Mouse (Mus musculus) MEL (cell line): ENCODE data around the gene Etfa. TPM values are rescaled to one million over a fixed set of nuclear protein-coding genes. Genes with fewer than 3 reads are reported as not detected.

Experiments used
- DNase-seq: peaks from one replicate; pipeline ENCODE4 v3.0.0; 2011; ENCODE audit warnings: low read depth, low spot score
- H3K27ac ChIP-seq: 2 replicates; pipeline ENCODE4 v1.5.1; 2012; ENCODE audit warnings: low read depth, mild to moderate bottlenecking, control low read depth, low read length, moderate library complexity; ENCODE audit not compliant: control insufficient read depth
- H3K27me3 ChIP-seq, 2 experiments: fragments of 150-350 bp in 1 of 2; sonication (generic) in 1 of 2; 2 replicates each; pipeline ENCODE4 v1.6.1; 2012; ENCODE audit warnings: low read length in 2 of 2, mild to moderate bottlenecking in 2 of 2, improper control_type of control experiment in 1 of 2, moderate library complexity in 1 of 2; ENCODE audit not compliant: insufficient read depth in 2 of 2, control insufficient read depth in 1 of 2
- H3K36me3 ChIP-seq, 2 experiments: 2 replicates each; pipeline ENCODE4 v1.6.1; 2012 to 2014; ENCODE audit warnings: low read length in 2 of 2, improper control_type of control experiment in 1 of 2, inconsistent platforms in 1 of 2, mild to moderate bottlenecking in 1 of 2; ENCODE audit not compliant: insufficient read depth in 2 of 2, control insufficient read depth in 1 of 2
- H3K4me1 ChIP-seq, 2 experiments: fragments of 150-350 bp in 1 of 2; sonication (generic) in 1 of 2; 2 replicates each; pipeline ENCODE4 v1.6.1; 2012; ENCODE audit warnings: low read length in 2 of 2, improper control_type of control experiment in 1 of 2, mild to moderate bottlenecking in 1 of 2; ENCODE audit not compliant: insufficient read depth in 2 of 2, control insufficient read depth in 1 of 2
- H3K4me3 ChIP-seq, 2 experiments: fragments of 150-350 bp in 1 of 2; sonication (generic) in 1 of 2; 2 replicates each; pipeline ENCODE4 v1.5.1; 2012; ENCODE audit warnings: low read depth in 2 of 2, low read length in 2 of 2, mild to moderate bottlenecking in 2 of 2, moderate library complexity in 2 of 2, control low read depth in 1 of 2, improper control_type of control experiment in 1 of 2; ENCODE audit not compliant: control insufficient read depth in 1 of 2, insufficient read depth in 1 of 2
- H3K79me2 ChIP-seq: 2 replicates; pipeline ENCODE4 v1.6.1; 2012; ENCODE audit warnings: mild to moderate bottlenecking, low read length, moderate library complexity; ENCODE audit not compliant: control insufficient read depth, poor library complexity, insufficient read depth
- H3K9ac ChIP-seq: 2 replicates; pipeline ENCODE4 v1.6.1; 2012; ENCODE audit warnings: low read depth, mild to moderate bottlenecking, control low read depth, low read length, moderate library complexity; ENCODE audit not compliant: control insufficient read depth, poor library complexity, severe bottlenecking
- H3K9me3 ChIP-seq: fragments of 150-350 bp; sonication (generic); replicated peaks from 2 replicates; pipeline ENCODE4 v1.6.1; 2012; ENCODE audit warnings: mild to moderate bottlenecking, low read length, improper control_type of control experiment, moderate library complexity; ENCODE audit not compliant: insufficient read depth
- CHD2 ChIP-seq: IDR thresholded peaks from 2 replicates; pipeline ENCODE4 v1.6.1; 2011; ENCODE audit warnings: low read length, improper control_type of control experiment
- CTCF ChIP-seq, 3 experiments: IDR thresholded peaks in 2 of 3; conservative IDR thresholded peaks in 1 of 3; 2 replicates each; pipeline ENCODE4 v1.5.1; 2011 to 2012; ENCODE audit warnings: low read length in 3 of 3, low read depth in 2 of 3, mild to moderate bottlenecking in 2 of 3, improper control_type of control experiment in 1 of 3, inconsistent platforms in 1 of 3, mixed read lengths in 1 of 3, moderate library complexity in 1 of 3; ENCODE audit not compliant: control insufficient read depth in 1 of 3, insufficient read depth in 1 of 3, poor library complexity in 1 of 3, severe bottlenecking in 1 of 3
- E2F4 ChIP-seq: IDR thresholded peaks from 2 replicates; pipeline ENCODE4 v1.6.1; 2011; ENCODE audit warnings: low read depth, low read length, improper control_type of control experiment, borderline replicate concordance
- ELF1 ChIP-seq: IDR thresholded peaks from 2 replicates; pipeline ENCODE4 v1.6.1; 2014; ENCODE audit warnings: low read depth, mild to moderate bottlenecking, inconsistent platforms, low read length, improper control_type of control experiment, moderate library complexity
- EP300 ChIP-seq, 2 experiments: IDR thresholded peaks; 2 replicates each; pipeline ENCODE4 v1.6.1; 2011; ENCODE audit warnings: improper control_type of control experiment in 2 of 2, low read length in 2 of 2, low read depth in 1 of 2, mild to moderate bottlenecking in 1 of 2
- ETS1 ChIP-seq: IDR thresholded peaks from 2 replicates; pipeline ENCODE4 v1.6.1; 2012; ENCODE audit warnings: low read depth, mild to moderate bottlenecking, inconsistent platforms, low read length, improper control_type of control experiment, moderate library complexity
- GABPA ChIP-seq: IDR thresholded peaks from 2 replicates; pipeline ENCODE4 v1.6.1; 2012; ENCODE audit warnings: low read depth, mild to moderate bottlenecking, inconsistent platforms, low read length, improper control_type of control experiment, moderate library complexity
- GATA1 ChIP-seq: IDR thresholded peaks from 2 replicates; pipeline ENCODE4 v1.6.1; 2011; ENCODE audit warnings: low read depth, low read length, improper control_type of control experiment
- HCFC1 ChIP-seq: IDR thresholded peaks from 2 replicates; pipeline ENCODE4 v1.6.1; 2012; ENCODE audit warnings: low read depth, mild to moderate bottlenecking, inconsistent platforms, low read length, improper control_type of control experiment, moderate library complexity
- KAT2A ChIP-seq: conservative IDR thresholded peaks from 2 replicates; pipeline ENCODE4 v1.6.1; 2012; ENCODE audit warnings: low read depth, low read length, improper control_type of control experiment, inconsistent platforms
- MAFK ChIP-seq: IDR thresholded peaks from 2 replicates; pipeline ENCODE4 v1.6.1; 2011; ENCODE audit warnings: low read depth, mild to moderate bottlenecking, low read length, improper control_type of control experiment, borderline replicate concordance
- MAX ChIP-seq: IDR thresholded peaks from 2 replicates; pipeline ENCODE4 v1.6.1; 2011; ENCODE audit warnings: low read length, improper control_type of control experiment
- MEF2A ChIP-seq: IDR thresholded peaks from 2 replicates; pipeline ENCODE4 v1.6.1; 2014; ENCODE audit warnings: low read depth, mild to moderate bottlenecking, inconsistent platforms, low read length, improper control_type of control experiment; ENCODE audit not compliant: poor library complexity, insufficient replicate concordance, severe bottlenecking; ENCODE audit errors: extremely low read depth
- MXI1 ChIP-seq: IDR thresholded peaks from 2 replicates; pipeline ENCODE4 v1.6.1; 2011; ENCODE audit warnings: mild to moderate bottlenecking, low read depth, low read length, improper control_type of control experiment
- MYB ChIP-seq: IDR thresholded peaks from 2 replicates; pipeline ENCODE4 v1.6.1; 2011; ENCODE audit warnings: mild to moderate bottlenecking, low read depth, low read length, improper control_type of control experiment
- NELFE ChIP-seq: IDR thresholded peaks from 2 replicates; pipeline ENCODE4 v1.6.1; 2011; ENCODE audit warnings: low read depth, low read length, improper control_type of control experiment
- NRF1 ChIP-seq: IDR thresholded peaks from 2 replicates; pipeline ENCODE4 v1.6.1; 2014; ENCODE audit warnings: low read depth, mild to moderate bottlenecking, inconsistent platforms, low read length, improper control_type of control experiment, moderate library complexity; ENCODE audit not compliant: poor library complexity, insufficient read depth, severe bottlenecking
- POLR2A ChIP-seq, 2 experiments: IDR thresholded peaks; 2 replicates each; pipeline ENCODE4 v1.6.1; 2011 to 2012; ENCODE audit warnings: low read length in 2 of 2, mild to moderate bottlenecking in 2 of 2, control low read depth in 1 of 2, improper control_type of control experiment in 1 of 2, low read depth in 1 of 2, moderate library complexity in 1 of 2; ENCODE audit not compliant: control insufficient read depth in 1 of 2, insufficient read depth in 1 of 2, poor library complexity in 1 of 2
- POLR2AphosphoS2 ChIP-seq: IDR thresholded peaks from 2 replicates; pipeline ENCODE4 v1.6.1; 2011; ENCODE audit warnings: low read length, improper control_type of control experiment
- POLR2AphosphoS5 ChIP-seq: IDR thresholded peaks from 2 replicates; pipeline ENCODE4 v1.6.1; 2012; ENCODE audit warnings: low read depth, borderline replicate concordance, mild to moderate bottlenecking, inconsistent platforms, low read length, moderate library complexity, mixed read lengths
- SMC3 ChIP-seq: IDR thresholded peaks from 2 replicates; pipeline ENCODE4 v1.6.1; 2011; ENCODE audit warnings: low read depth, low read length, improper control_type of control experiment
- TAL1 ChIP-seq: IDR thresholded peaks from 2 replicates; pipeline ENCODE4 v1.6.1; 2012; ENCODE audit warnings: mild to moderate bottlenecking, inconsistent platforms, low read length, moderate library complexity, mixed read lengths
- TBP ChIP-seq: IDR thresholded peaks from 2 replicates; pipeline ENCODE4 v1.8.0; 2011; ENCODE audit warnings: low read depth, low read length, improper control_type of control experiment
- TCF12 ChIP-seq: IDR thresholded peaks from 2 replicates; pipeline ENCODE4 v1.6.1; 2014; ENCODE audit warnings: low read depth, mild to moderate bottlenecking, inconsistent platforms, low read length, improper control_type of control experiment, moderate library complexity
- USF2 ChIP-seq, 2 experiments: IDR thresholded peaks; 2 replicates each; pipeline ENCODE4 v1.6.1; 2011 to 2012; ENCODE audit warnings: improper control_type of control experiment in 2 of 2, low read length in 2 of 2, borderline replicate concordance in 1 of 2, inconsistent platforms in 1 of 2, low read depth in 1 of 2, mild to moderate bottlenecking in 1 of 2; ENCODE audit not compliant: insufficient read depth in 1 of 2
- ZKSCAN1 ChIP-seq: IDR thresholded peaks from 2 replicates; pipeline ENCODE4 v1.6.1; 2012; ENCODE audit warnings: low read depth, mild to moderate bottlenecking, inconsistent platforms, low read length, improper control_type of control experiment, moderate library complexity
- ZNF384 ChIP-seq: IDR thresholded peaks from 2 replicates; pipeline ENCODE4 v1.6.1; 2012; ENCODE audit warnings: low read depth, mild to moderate bottlenecking, inconsistent platforms, low read length, improper control_type of control experiment
- polyA plus RNA-seq, 2 experiments: library from polyadenylated mRNA; stranded (reverse) in 1 of 2; unstranded in 1 of 2; fragments of >175 nt in 1 of 2; fragments of >200 nt in 1 of 2; gene quantifications; 2 replicates each; pipeline versions ENCODE4 v1.2.1 to v1.2.4; 2012; ENCODE audit warnings: low replicate concordance in 2 of 2, low read depth in 1 of 2; ENCODE audit not compliant: insufficient read length in 2 of 2, insufficient read depth in 1 of 2, missing spikeins in 1 of 2
- total RNA-seq: library from RNA; depleted of rRNA; stranded (reverse); fragments of 300-350 nt; gene quantifications from 2 replicates; pipeline ENCODE4 v1.2.3, GENCODE M21; 2012

The Etfa gene
- total and polyA plus RNA-seq, 3 experiments = 37.5 to 126 TPM; not detected in 1

GRCm38 (mm10) chr9:55541681-55542365 lies 29.8 kb upstream of the Etfa start:
- H3K4me3 ChIP-seq = no peak overlapping the region
- no peaks in the 10 kb centered on the region for H3K4me1 ChIP-seq
- H3K79me2 ChIP-seq = no peaks in the 10 kb centered on the region
- H3K9me3 ChIP-seq = no peaks in the 10 kb centered on the region
- TF ChIP-seq CTCF (IDR thresholded peaks at IDR 0.05 in 2 of 3, conservative IDR thresholded peaks at IDR 0.05 in 1 of 3; ENCODE audit: control insufficient read depth in 1 of 3, insufficient read depth in 1 of 3, low read depth in 2 of 3, low read length in 3 of 3, poor library complexity in 1 of 3, severe bottlenecking in 1 of 3) (no peak), GABPA (no peak), SMC3 (no peak), ETS1 (no peak), NELFE (no peak), MYB (no peak), ZKSCAN1 (no peak), TCF12 (no peak), MAX (no peak), TAL1 (no peak), USF2 (IDR thresholded peaks at IDR 0.05; ENCODE audit: borderline replicate concordance in 1 of 2, insufficient read depth in 1 of 2, low read depth in 1 of 2, low read length in 2 of 2) (no peak), POLR2AphosphoS5 (no peak), ELF1 (no peak), KAT2A (no peak), NRF1 (no peak), CHD2 (no peak), EP300 (IDR thresholded peaks at IDR 0.05; ENCODE audit: low read depth in 1 of 2, low read length in 2 of 2) (no peak), HCFC1 (no peak)
- TF ChIP-seq, all 39 proteins: peak for 0
- H3K27me3 ChIP-seq = no peaks in the 10 kb centered on the region
- H3K27ac ChIP-seq = no peak overlapping the region
- H3K36me3 ChIP-seq = no peaks in the 10 kb centered on the region
- DNase-seq = no peak
- H3K9ac ChIP-seq = no peak overlapping the region

GRCm38 (mm10) chr9:55540888-55541287 lies 28.8 kb upstream of the Etfa start:
- no peak overlapping the region for H3K27ac ChIP-seq
- H3K4me3 ChIP-seq = no peak overlapping the region
- no peaks in the 10 kb centered on the region for H3K4me1 ChIP-seq
- H3K36me3 ChIP-seq = no peaks in the 10 kb centered on the region
- no peaks in the 10 kb centered on the region for H3K79me2 ChIP-seq
- no peaks in the 10 kb centered on the region for H3K9me3 ChIP-seq
- no peaks in the 10 kb centered on the region for H3K27me3 ChIP-seq
- no peak for TF ChIP-seq GABPA
- no peak for TF ChIP-seq NELFE
- TF ChIP-seq MEF2A = no peak
- no peak for TF ChIP-seq MAFK
- no peak for TF ChIP-seq ZNF384
- no peak for TF ChIP-seq GATA1
- TF ChIP-seq TBP = no peak
- TF ChIP-seq MXI1 = no peak
- TF ChIP-seq POLR2AphosphoS2 = no peak
- TF ChIP-seq ETS1 = no peak
- TF ChIP-seq E2F4 = no peak
- no peak for TF ChIP-seq POLR2A (IDR thresholded peaks at IDR 0.05; ENCODE audit: control insufficient read depth in 1 of 2, insufficient read depth in 1 of 2, low read depth in 1 of 2, low read length in 2 of 2, poor library complexity in 1 of 2)
- no peak for TF ChIP-seq MAX
- no peak overlapping the region for H3K9ac ChIP-seq
- DNase-seq = no peak
